Mouse (Mus musculus) liver, postnatal 0 days (tissue): Measurements from ENCODE around the gene Rel.
"Not testable (repeated sequence)": the region's sequence is repeated elsewhere in the genome, so short reads cannot be mapped to it uniquely, and the experiment has no call there.

Experiments used
- CTCF ChIP-seq: sonication (generic); IDR thresholded peaks from 2 replicates; pipeline ENCODE4 v1.5.1; 2016; ENCODE audit warnings: antibody characterized with exemption, low read depth
- EP300 ChIP-seq: IDR thresholded peaks from 2 replicates; pipeline ENCODE4 v1.6.1; 2016; ENCODE audit warnings: antibody characterized with exemption, low read depth, mild to moderate bottlenecking

- TF ChIP-seq CTCF, EP300: not testable (repeated sequence)
Measured at GRCm38 (mm10) chr11:23767369-23767768, 3.4 kb downstream of the Rel start.
